Mouse (Mus musculus) liver, adult 2 months (tissue): ENCODE results near the gene Ephb2.

Experiments used
- CTCF ChIP-seq: fragments of 200-500 bp; IDR thresholded peaks from 2 replicates; pipeline ENCODE4 v1.5.1; 2011; ENCODE audit warnings: low read depth, low read length, control low read depth
- POLR2A ChIP-seq: fragments of 200-500 bp; IDR thresholded peaks from 2 replicates; pipeline ENCODE4 v1.6.1; 2011; ENCODE audit warnings: low read length, control low read depth; ENCODE audit not compliant: insufficient read depth; ENCODE audit errors: extremely low read depth

DNA sequence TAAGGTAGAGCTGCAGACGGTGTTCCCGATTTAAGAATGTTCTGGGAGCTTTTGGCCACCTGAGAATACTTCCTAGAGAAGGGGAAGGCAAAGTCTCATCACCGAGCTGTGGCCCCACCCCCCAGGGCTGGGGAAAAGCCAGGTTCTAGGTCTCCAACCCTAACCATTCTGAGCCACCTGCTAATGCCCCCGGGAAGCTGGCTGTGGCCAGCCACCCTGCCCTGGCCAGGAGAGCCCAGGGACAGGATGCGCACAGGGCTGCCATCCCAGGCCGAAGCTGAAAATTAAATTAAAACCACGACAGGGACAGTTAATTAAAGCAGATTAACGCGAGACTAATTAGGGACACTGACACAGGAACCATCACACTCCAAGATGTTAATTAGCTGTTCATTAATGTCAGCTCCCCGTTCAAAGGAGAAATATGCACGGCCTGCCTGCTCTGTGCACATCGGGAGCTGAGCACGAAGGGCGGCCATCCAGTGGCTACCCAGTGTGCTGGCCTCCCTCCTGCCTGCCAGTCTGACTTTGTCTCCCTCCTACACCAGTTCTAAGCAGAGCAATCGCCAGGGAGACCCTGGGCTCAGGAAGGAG, 101.5 kb downstream of the Ephb2 start:
- no peak for TF ChIP-seq POLR2A
- no peak for TF ChIP-seq CTCF
